7 mouse cellular contexts compared by ENCODE assay signal in genomic region chr17:40933985-40934384, GRCm38 (mm10). TPM values are rescaled to one million over a fixed set of nuclear protein-coding genes. Genes with fewer than 3 reads are reported as not detected.
A peak's percentile ranks its signal among the peaks of the same experiment; 100 is the strongest.
DNase-seq lines count a peak whose midpoint lies in the region; ATAC-seq lines count a peak whose summit lies in the region.

No protein-coding gene starts in this region.

- peak overlapping the region; percentile 59 for H3K4me3 ChIP-seq in neural tube, embryonic 11.5 days (ENCODE audit: low read depth, low read length)
- H3K4me3 ChIP-seq in embryonic facial prominence, embryonic 10.5 days = peak overlapping the region; percentile 76
- peak overlapping the region; percentile 66 for H3K4me3 ChIP-seq in hindbrain, embryonic 12.5 days

- DNase-seq in neural tube, embryonic 11.5 days (ENCODE audit: low spot score) = no peak
- no peak for DNase-seq in neural tube, embryonic 10.5 days (ENCODE audit: extremely low spot score, low spot score)
- no peak for DNase-seq in embryonic facial prominence, embryonic 10.5 days (ENCODE audit: low spot score)
- DNase-seq in frontal cortex, adult 2 months (ENCODE audit: extremely low spot score in 1 of 2, low spot score in 1 of 2) = no peak
- no peak for DNase-seq in urinary bladder, postnatal 36 days (ENCODE audit: low spot score in 2 of 2)

- WGBS in neural tube, embryonic 11.5 days = 2% methylated on average over 14 of the region's 14 CpGs
- 1% methylated on average over 14 of the region's 14 CpGs for WGBS in embryonic facial prominence, embryonic 10.5 days
- WGBS in hindbrain, embryonic 12.5 days = 1% methylated on average over 14 of the region's 14 CpGs

- H3K27ac ChIP-seq in neural tube, embryonic 11.5 days (ENCODE audit: low read depth, low read length) = no peak overlapping the region
- H3K27ac ChIP-seq in embryonic facial prominence, embryonic 10.5 days (replicated peaks) = peak overlapping the region; percentile 89
- no peak overlapping the region for H3K27ac ChIP-seq in hindbrain, embryonic 12.5 days

- peaks cover 2% of the 10 kb centered on the region; the same call in 1 of the 2 replicates for H3K36me3 ChIP-seq in neural tube, embryonic 11.5 days (ENCODE audit: control insufficient read depth, insufficient read depth, low read length)
- H3K36me3 ChIP-seq in embryonic facial prominence, embryonic 10.5 days (replicated peaks) = peaks cover 47% of the 10 kb centered on the region
- 0 out of 2 replicates have a peak, but pooled peaks cover 4% of the 10 kb centered on the region for H3K36me3 ChIP-seq in hindbrain, embryonic 12.5 days

- H3K27me3 ChIP-seq in neural tube, embryonic 11.5 days (ENCODE audit: control insufficient read depth, insufficient read depth, low read length) = no peaks in the 10 kb centered on the region
- no peaks in the 10 kb centered on the region for H3K27me3 ChIP-seq in embryonic facial prominence, embryonic 10.5 days (replicated peaks; ENCODE audit: low read depth, poor library complexity, severe bottlenecking)
- H3K27me3 ChIP-seq in hindbrain, embryonic 12.5 days = no peaks in the 10 kb centered on the region

- H3K4me2 ChIP-seq in neural tube, embryonic 11.5 days (ENCODE audit: low read depth) = peak overlapping the region; percentile 61
- peak overlapping the region; percentile 72 for H3K4me2 ChIP-seq in hindbrain, embryonic 12.5 days (replicated peaks)

- peak; percentile 21; the same call in 1 of the 2 replicates for ATAC-seq in neural tube, embryonic 11.5 days (ENCODE audit: insufficient read depth, low FRiP score, low TSS enrichment)
- ATAC-seq in hindbrain, embryonic 12.5 days (ENCODE audit: low FRiP score) = peak; percentile 56
- ATAC-seq in megakaryocyte progenitor cell, adult 5-6 weeks (replicated peaks; ENCODE audit: poor library complexity) = peak; percentile 42

- H3K9ac ChIP-seq in neural tube, embryonic 11.5 days (ENCODE audit: low read length) = peak overlapping the region; percentile 58
- peak overlapping the region; percentile 57; the same call in 1 of the 2 replicates for H3K9ac ChIP-seq in hindbrain, embryonic 12.5 days

- no peaks in the 10 kb centered on the region for H3K9me3 ChIP-seq in neural tube, embryonic 11.5 days (ENCODE audit: control insufficient read depth, low read length)
- no peaks in the 10 kb centered on the region for H3K9me3 ChIP-seq in embryonic facial prominence, embryonic 10.5 days
- H3K9me3 ChIP-seq in hindbrain, embryonic 12.5 days (replicated peaks) = no peaks in the 10 kb centered on the region

- H3K4me1 ChIP-seq in neural tube, embryonic 11.5 days (ENCODE audit: control insufficient read depth, insufficient read depth, low read length) = no peaks in the 10 kb centered on the region
- peaks cover 11% of the 10 kb centered on the region for H3K4me1 ChIP-seq in embryonic facial prominence, embryonic 10.5 days
- H3K4me1 ChIP-seq in hindbrain, embryonic 12.5 days = peaks cover 11% of the 10 kb centered on the region

RNA-seq across cellular contexts. Expression of gene Mut, which starts 0.5 kb away (rescaled TPM):
- polyA plus RNA-seq in neural tube, embryonic 11.5 days (2014; fragmentation: Nextera tagmentation; extraction: Ambion mirVana) = 31.1 and 32.0 TPM in 2 replicates
- polyA plus RNA-seq in embryonic facial prominence, embryonic 10.5 days (2016; fragmentation: Nextera tagmentation; extraction: Ambion mirVana) = 29.1 and 33.2 TPM in 2 replicates
- 27.1 and 30.3 TPM in 2 replicates for polyA plus RNA-seq in hindbrain, embryonic 12.5 days (2016; fragmentation: Nextera tagmentation; extraction: Ambion mirVana)
- 20.8 and 22.2 TPM in 2 replicates for total RNA-seq in megakaryocyte progenitor cell, adult 5-6 weeks (2015)
- 26.7 and 33.2 TPM in 2 replicates for total RNA-seq in megakaryocyte progenitor cell, adult 5-6 weeks (2017)
- 20.4 and 25.4 TPM in 2 replicates for polyA plus RNA-seq in frontal cortex, adult 2 months (2012; rRNA removed)

RNA-seq across cellular contexts. Expression of gene Cenpq, which starts 0.9 kb away (rescaled TPM):
- polyA plus RNA-seq in neural tube, embryonic 11.5 days (2014; fragmentation: Nextera tagmentation; extraction: Ambion mirVana) = 32.6 and 34.7 TPM in 2 replicates
- 40.0 and 41.0 TPM in 2 replicates for polyA plus RNA-seq in embryonic facial prominence, embryonic 10.5 days (2016; fragmentation: Nextera tagmentation; extraction: Ambion mirVana)
- 20.5 and 24.9 TPM in 2 replicates for polyA plus RNA-seq in hindbrain, embryonic 12.5 days (2016; fragmentation: Nextera tagmentation; extraction: Ambion mirVana)
- total RNA-seq in megakaryocyte progenitor cell, adult 5-6 weeks (2015) = 49.8 and 51.9 TPM in 2 replicates
- total RNA-seq in megakaryocyte progenitor cell, adult 5-6 weeks (2017) = 53.6 and 56.3 TPM in 2 replicates
- polyA plus RNA-seq in frontal cortex, adult 2 months (2012; rRNA removed) = 4.6 and 5.0 TPM in 2 replicates

RNA-seq across cellular contexts. Expression of gene Glyatl3, which starts 19.8 kb away (rescaled TPM):
- polyA plus RNA-seq in neural tube, embryonic 11.5 days (2014; fragmentation: Nextera tagmentation; extraction: Ambion mirVana) = not detected in 2 replicates
- 0.25 TPM in 1 of 2 replicates, not detected in the other for polyA plus RNA-seq in embryonic facial prominence, embryonic 10.5 days (2016; fragmentation: Nextera tagmentation; extraction: Ambion mirVana)
- polyA plus RNA-seq in hindbrain, embryonic 12.5 days (2016; fragmentation: Nextera tagmentation; extraction: Ambion mirVana) = not detected in 2 replicates
- not detected in 2 replicates for total RNA-seq in megakaryocyte progenitor cell, adult 5-6 weeks (2015)
- not detected in 2 replicates for total RNA-seq in megakaryocyte progenitor cell, adult 5-6 weeks (2017)
- 0.15 TPM in 1 of 2 replicates, not detected in the other for polyA plus RNA-seq in frontal cortex, adult 2 months (2012; rRNA removed)

RNA-seq across cellular contexts. Expression of gene 9130008F23Rik, which starts 53.6 kb away (rescaled TPM):
- polyA plus RNA-seq in neural tube, embryonic 11.5 days (2014; fragmentation: Nextera tagmentation; extraction: Ambion mirVana) = 0.91 and 0.93 TPM in 2 replicates
- 0.37 and 0.53 TPM in 2 replicates for polyA plus RNA-seq in embryonic facial prominence, embryonic 10.5 days (2016; fragmentation: Nextera tagmentation; extraction: Ambion mirVana)
- polyA plus RNA-seq in hindbrain, embryonic 12.5 days (2016; fragmentation: Nextera tagmentation; extraction: Ambion mirVana) = 0.81 and 1.2 TPM in 2 replicates
- total RNA-seq in megakaryocyte progenitor cell, adult 5-6 weeks (2015) = 0.94 and 1.2 TPM in 2 replicates
- 3.2 and 6.0 TPM in 2 replicates for total RNA-seq in megakaryocyte progenitor cell, adult 5-6 weeks (2017)
- 2.0 and 2.2 TPM in 2 replicates for polyA plus RNA-seq in frontal cortex, adult 2 months (2012; rRNA removed)
